ENCODE assay signal across 8 mouse cellular contexts in the genomic region with DNA sequence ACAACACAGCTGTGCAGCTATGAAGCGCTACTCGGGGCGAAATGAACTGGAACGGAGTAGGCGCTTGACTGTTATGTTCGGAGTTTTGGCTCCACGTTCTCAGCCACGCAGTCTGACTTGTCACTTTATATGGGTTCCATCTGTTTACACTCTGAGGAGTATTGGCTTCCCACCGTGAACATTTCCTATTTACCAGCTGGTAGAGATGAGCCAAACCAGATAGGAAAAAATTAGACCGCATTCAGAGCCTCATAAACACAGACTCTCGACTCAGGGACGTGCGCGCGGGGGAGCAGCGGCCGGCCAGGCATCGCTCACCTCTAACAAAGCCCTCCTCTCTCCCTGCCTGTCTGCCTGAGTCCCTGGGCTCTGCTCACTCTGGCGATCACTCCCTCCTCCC.
DNase-seq lines count a peak whose midpoint lies in the region; ATAC-seq and TF ChIP-seq lines count a peak whose summit lies in the region.

No protein-coding gene starts in this region.

- H3K4me3 ChIP-seq in stomach, postnatal 0 days (ENCODE audit: low read depth, low read length) = no peak overlapping the region

- no peak overlapping the region for H3K9ac ChIP-seq in stomach, postnatal 0 days (ENCODE audit: low read length)

- H3K27me3 ChIP-seq in stomach, postnatal 0 days (ENCODE audit: control insufficient read depth, insufficient read depth, low read length) = no peaks in the 10 kb centered on the region

- no peak overlapping the region; the same call in 1 of the 2 replicates for H3K4me2 ChIP-seq in stomach, postnatal 0 days (replicated peaks; ENCODE audit: low read depth)

- WGBS in stomach, postnatal 0 days = 10% methylated on average over 19 of the region's 19 CpGs

- no peaks in the 10 kb centered on the region for H3K4me1 ChIP-seq in stomach, postnatal 0 days (replicated peaks; ENCODE audit: control insufficient read depth, insufficient read depth)

- no peaks in the 10 kb centered on the region for H3K9me3 ChIP-seq in stomach, postnatal 0 days (ENCODE audit: control insufficient read depth, low read length)

- TF ChIP-seq EP300 in stomach, postnatal 0 days (optimal IDR thresholded peaks at IDR 0.05) = no peak

- peak; percentile 18; the same call in 1 of the 2 replicates for ATAC-seq in stomach, postnatal 0 days (ENCODE audit: low FRiP score, low TSS enrichment)

- peak; percentile 77 for DNase-seq in right cerebral cortex, adult 18-20 months
- DNase-seq in right cerebral cortex, postnatal 14 days = no peak
- DNase-seq in frontal cortex, postnatal 14 days (ENCODE audit: low spot score in 2 of 2) = peak; percentile 52 to 58
- peak; percentile 74 for DNase-seq in layer of hippocampus, adult 11-12 months (ENCODE audit: low spot score)
- peak; percentile 21 for DNase-seq in lung, postnatal 14 days
- no peak for DNase-seq in stomach, postnatal 0 days (ENCODE audit: low spot score)
- no peak for DNase-seq in gastrocnemius, adult 18-20 months (ENCODE audit: low spot score)
- DNase-seq in thymus, postnatal 4 days = no peak

- no peak for TF ChIP-seq CTCF in stomach, postnatal 0 days (IDR thresholded peaks at IDR 0.05; ENCODE audit: low read depth)

- H3K27ac ChIP-seq in stomach, postnatal 0 days (replicated peaks) = no peak overlapping the region

- no peaks in the 10 kb centered on the region for H3K36me3 ChIP-seq in stomach, postnatal 0 days (ENCODE audit: control insufficient read depth, insufficient read depth, low read length)

Comparison
In these comparisons a context has a peak if more than half of its experiments do, and no peak if none do; other contexts are left out.
1. DNase-seq: peak in right cerebral cortex, adult 18-20 months (single experiment), frontal cortex, postnatal 14 days (2 of 2), layer of hippocampus, adult 11-12 months (single experiment) and lung, postnatal 14 days (single experiment); none in right cerebral cortex, postnatal 14 days (single experiment), stomach, postnatal 0 days (single experiment), gastrocnemius, adult 18-20 months (single experiment) and thymus, postnatal 4 days (single experiment).